Mouse (Mus musculus): ENCODE data around the gene Ppil4.

DNA sequence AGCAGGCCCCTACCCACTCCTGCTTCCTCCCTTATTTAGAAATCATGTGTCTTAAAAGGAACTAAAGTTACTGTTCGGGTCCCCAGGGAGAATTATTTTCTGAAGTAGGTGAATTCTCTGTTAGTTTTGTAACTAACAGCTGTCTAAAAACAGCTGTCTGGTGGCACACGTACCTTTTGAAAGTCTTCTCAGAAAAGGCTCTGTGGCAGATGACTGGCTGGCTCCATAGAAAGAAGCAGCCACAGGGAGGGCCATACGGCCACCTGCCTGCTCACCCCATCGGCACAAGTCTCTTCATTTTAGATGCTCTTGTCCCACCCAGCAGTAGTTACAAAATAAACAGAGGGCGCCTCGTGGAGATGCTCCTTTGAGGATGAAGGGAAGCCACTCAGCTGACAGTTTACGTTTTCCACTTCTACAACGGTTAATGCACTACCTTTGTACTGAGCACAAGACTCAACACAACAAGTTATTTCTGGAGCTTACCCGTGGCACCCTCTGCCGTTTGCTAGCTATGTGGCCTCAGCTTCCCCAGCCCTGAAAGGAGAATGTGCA is 42.1 kb downstream of the Ppil4 start:
- TF ChIP-seq CTCF (IDR thresholded peaks at IDR 0.05; ENCODE audit: extremely low read depth, insufficient read length, insufficient replicate concordance, low read depth, low read length) (no peak), POLR2A (IDR thresholded peaks at IDR 0.05; ENCODE audit: low read depth, low read length) (no peak)
